Mouse (Mus musculus) mouse trophoblast stem cell (cell line): ENCODE results near the gene Cacna1e.

Experiments used
- in situ Hi-C, 2 experiments: fragments of 300-500 bp; cut with MseI, MboI; formaldehyde crosslinking; loops; 2 replicates in 1 of 2; 3 replicates in 1 of 2; pipeline ENCODE4 v1.15.1; 2025

The Cacna1e gene

GRCm38 (mm10) chr1:154839272-154839671 is 45.0 kb downstream of the Cacna1e start:
- in situ Hi-C loops, result no loop called here

DNA sequence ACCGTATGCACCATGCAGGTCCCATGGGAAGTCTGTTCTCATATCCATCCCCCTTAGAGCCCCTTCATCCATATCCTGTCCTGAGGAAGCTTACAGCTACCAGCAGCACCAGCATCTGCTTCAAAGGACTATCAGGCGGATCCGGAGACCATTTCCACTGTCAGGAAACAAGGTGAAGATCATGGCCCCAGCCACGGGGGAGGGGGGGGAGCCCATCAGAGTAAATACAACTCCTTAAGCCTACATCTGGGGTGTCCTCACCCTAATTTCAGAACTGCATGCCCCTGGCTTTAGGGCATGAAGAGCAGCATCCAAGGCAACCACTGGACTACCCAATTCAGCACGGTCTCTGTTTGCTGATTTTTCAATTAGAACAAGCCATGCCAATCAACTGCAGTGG is 47.8 kb downstream of the Cacna1e start:
- in situ Hi-C loops, result no loop called here

- in situ Hi-C loops, result no loop called here
These were observed 52.1 kb downstream of the Cacna1e start for GRCm38 (mm10) chr1:154832168-154832539.

DNA sequence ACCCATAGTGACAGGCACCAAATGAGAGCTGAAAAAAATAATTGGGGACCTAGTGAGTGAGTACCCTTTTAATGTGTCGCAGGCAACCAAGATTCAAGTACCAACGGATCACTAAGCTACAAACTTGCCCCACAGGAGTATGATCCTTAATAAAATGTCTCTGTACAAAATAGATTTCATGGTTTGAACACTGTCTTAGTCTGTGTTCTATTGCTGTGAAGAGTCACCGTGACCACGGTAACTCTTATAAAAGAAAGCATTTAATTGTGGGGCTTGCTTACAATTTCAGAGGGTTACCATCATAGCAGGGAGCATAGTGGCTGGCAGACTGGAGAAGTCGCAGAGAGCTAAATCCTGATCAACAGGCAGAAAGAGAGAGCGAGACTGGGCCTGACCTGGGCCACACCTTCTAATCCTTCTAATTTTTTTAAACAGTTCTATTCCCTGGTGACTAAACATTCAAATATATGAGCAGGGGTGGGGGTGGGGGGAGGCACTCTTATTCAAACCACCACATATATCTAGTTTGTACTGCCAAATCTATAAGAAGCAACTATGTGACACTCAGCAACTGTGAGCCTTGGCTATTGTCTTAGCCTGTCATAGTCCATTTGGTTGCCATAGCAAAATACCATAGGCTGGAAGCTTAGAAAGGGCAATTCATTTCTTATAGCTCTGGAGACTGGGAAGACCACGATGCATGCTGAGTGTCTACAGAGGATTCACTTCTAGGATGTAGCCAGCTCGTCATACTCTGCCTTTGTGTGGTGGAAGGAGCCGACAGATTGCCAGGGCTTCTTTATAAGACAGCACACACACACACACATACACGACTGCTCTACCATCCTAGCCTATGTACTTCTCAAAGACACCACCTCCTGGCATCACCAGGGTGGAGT is 52.8 kb downstream of the Cacna1e start:
- in situ Hi-C loops, result no loop called here

DNA sequence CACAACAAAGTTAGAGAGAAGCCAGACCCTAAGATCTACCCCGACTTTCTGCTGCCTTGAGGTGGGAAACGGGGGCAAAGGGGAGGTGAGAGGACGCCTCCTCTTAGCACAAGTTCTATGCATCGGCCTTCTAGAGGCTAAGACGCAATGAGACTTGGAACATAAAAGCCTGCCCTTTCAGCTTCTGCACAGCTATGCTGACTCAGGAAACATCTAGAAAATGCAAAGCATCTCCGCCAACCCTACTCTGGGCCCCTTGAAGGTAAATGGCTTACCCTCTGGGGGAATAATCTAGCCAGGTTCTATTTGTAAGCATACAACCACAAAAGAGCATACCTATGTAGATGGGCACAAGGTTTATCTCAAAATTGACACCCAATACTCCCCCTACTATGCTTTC is 54.2 kb downstream of the Cacna1e start:
- in situ Hi-C loops, result no loop called here

DNA sequence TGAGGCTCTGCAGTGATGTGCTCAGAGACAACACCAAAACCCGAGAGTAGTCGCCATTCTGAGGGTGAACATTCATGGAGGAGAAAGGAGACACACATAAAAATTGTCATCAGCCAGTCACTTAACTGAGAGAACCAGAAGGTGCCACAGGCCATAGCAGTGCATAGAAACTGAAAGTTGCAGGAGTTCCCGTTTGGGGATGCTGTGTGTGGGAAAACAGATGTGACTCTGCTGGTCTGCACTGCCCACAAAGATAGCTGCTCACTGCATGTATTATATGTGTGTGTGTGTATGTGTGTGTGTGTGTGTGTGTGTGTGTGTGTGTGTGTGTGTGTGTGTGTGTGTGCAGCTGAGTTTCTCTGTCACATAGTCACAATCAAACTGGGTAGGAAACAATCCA is 61.2 kb downstream of the Cacna1e start:
- in situ Hi-C loops, result no loop called here

DNA sequence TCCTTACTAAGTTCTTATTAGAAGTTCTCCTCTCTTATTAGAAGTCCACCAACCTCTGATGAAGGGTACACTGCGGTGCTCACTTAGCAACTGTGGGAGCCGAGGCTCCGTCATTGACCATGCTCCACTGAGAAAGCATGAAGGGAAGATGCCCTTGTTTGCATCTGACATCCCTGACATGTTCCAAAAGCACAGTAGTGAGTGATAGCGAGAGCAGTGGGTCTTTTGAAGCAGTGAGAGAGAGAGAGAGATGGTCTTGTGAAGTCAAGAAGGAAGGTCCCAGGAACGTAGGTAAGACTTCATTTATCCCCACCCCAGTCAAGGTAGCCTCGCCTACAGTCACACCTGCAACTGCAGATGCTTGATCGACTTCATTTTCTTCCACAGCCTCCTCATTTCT is 63.9 kb downstream of the Cacna1e start:
- in situ Hi-C loops, result no loop called here

DNA sequence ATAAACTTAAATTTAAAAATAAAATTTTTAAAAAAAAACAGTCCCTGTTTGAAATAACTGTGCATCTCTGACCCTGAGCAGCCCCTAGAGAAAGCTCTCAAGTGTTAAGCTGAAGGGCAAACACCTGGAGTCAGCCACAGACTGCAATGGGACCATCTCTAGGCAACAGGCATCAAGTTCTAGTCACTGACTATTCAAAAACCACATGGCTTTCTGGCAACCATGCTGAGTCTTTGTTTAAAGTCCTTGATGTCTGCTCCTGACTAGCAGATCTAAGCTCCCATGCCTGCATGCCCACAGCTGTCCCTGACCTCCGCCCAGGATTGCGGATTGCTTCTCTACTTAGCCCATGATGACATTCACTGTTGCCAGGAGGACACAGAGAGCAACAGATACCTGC is 64.3 kb downstream of the Cacna1e start:
- in situ Hi-C loops, result no loop called here

- in situ Hi-C loops, result no loop called here
These were observed 65.6 kb downstream of the Cacna1e start for GRCm38 (mm10) chr1:154818742-154819141.

GRCm38 (mm10) chr1:154816836-154817235 is 67.5 kb downstream of the Cacna1e start:
- in situ Hi-C loops, result no loop called here

GRCm38 (mm10) chr1:154816267-154816666 is 68.0 kb downstream of the Cacna1e start:
- in situ Hi-C loops, result no loop called here

DNA sequence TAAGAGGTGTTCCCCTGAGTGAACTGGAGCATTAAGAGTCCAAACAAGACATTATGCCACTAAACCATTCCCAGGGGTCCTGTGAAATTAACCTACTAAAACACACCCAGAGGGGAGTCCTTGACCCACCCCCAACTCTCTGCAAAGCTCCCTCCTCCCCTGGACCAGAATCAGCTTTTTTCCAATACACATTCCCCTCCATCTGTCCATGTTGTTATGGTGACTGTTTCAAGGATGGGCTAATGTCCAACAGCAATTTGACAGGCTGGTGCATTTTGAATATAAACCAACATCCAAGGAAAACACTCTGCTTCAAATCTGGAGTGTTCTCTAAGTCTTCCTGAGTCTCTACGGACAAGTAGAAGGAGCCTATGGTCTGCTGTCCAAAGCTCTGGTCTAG is 78.6 kb downstream of the Cacna1e start:
- in situ Hi-C loops, result no loop called here

- in situ Hi-C loops, result no loop called here
These were observed 79.3 kb downstream of the Cacna1e start for GRCm38 (mm10) chr1:154805038-154805437.

DNA sequence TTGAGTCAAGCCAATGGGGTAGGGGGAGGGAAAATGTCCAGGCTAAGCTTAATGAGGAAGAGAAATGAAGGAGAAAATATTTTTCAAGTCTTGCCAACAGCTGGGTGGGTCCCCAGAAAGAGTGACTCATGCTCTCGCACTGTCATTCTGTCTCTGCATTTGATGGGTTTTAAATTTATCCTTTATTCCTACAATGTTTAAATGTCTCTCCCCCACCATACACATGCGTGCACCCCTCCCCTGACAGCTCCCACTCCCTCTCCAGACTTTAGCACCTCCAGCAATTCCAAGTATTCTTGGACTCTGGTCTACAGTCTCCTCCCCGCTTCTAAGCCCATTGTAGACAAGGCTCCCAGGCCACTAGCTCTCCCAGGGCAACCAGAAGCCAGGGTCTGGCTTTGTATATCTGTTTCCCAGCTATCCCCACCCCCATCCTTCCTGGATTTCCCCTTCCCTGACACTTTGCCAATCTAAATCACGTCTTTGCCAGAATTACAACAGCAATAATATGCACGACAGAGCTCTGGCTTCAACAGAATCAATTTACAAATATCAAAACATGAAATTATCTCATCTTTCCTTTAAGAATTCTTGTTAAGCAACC is 81.9 kb downstream of the Cacna1e start:
- in situ Hi-C loops, result no loop called here

DNA sequence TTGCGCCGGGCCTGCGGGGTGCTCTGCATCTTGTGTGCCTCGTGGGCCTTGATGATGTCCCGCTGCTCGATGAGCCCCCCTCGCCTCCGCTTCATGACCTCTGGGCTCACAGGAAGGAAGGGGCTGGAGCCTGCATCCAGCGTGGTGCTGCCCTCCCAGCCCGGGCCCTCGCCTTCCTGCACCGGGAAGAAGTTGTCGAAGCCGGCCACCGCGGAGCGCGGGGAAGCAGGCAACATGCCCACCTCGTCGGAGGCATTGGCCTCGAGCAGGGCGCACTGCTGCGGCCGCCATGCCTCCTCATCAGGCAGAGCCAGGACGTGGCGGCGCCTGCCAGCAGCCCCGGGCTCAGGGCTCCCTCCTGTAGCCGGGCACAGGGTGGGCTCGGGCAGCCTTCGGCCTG is 85.0 kb downstream of the Cacna1e start:
- in situ Hi-C loops, result loop anchor here in 1 of 2 experiments (25.0 kb wide), 1 partner anchor 413 kb away; no protein-coding TSS in a partner anchor

GRCm38 (mm10) chr1:154798771-154799170 is 85.5 kb downstream of the Cacna1e start:
- in situ Hi-C loops, result loop anchor here in 1 of 2 experiments (25.0 kb wide), 1 partner anchor 414 kb away; no protein-coding TSS in a partner anchor

GRCm38 (mm10) chr1:154796685-154797084 is 87.6 kb downstream of the Cacna1e start:
- in situ Hi-C loops, result loop anchor here in 1 of 2 experiments (25.0 kb wide), 1 partner anchor 416 kb away; no protein-coding TSS in a partner anchor

DNA sequence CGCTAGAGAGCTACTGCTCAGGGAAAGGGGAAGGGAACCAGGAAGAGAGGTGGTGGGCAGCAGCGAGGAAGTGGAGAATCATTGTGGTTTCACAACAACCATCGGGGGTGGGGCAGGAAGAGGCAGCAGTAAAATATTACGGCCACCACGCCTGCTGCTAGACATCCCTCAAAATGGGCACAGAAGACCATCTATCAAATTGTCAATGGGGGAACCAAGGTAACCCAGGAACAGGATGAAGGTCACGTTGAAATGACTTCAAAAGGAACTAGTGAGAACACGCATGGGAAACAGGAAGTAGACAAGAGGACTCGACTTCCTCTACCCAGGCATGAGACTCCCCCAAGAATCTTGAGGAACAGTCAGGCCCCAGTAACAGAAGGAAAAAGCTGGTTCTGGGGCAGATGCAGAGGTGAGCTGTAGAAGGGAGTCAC is 89.8 kb downstream of the Cacna1e start:
- in situ Hi-C loops, result loop anchor here in 1 of 2 experiments (25.0 kb wide), 1 partner anchor 418 kb away; no protein-coding TSS in a partner anchor

DNA sequence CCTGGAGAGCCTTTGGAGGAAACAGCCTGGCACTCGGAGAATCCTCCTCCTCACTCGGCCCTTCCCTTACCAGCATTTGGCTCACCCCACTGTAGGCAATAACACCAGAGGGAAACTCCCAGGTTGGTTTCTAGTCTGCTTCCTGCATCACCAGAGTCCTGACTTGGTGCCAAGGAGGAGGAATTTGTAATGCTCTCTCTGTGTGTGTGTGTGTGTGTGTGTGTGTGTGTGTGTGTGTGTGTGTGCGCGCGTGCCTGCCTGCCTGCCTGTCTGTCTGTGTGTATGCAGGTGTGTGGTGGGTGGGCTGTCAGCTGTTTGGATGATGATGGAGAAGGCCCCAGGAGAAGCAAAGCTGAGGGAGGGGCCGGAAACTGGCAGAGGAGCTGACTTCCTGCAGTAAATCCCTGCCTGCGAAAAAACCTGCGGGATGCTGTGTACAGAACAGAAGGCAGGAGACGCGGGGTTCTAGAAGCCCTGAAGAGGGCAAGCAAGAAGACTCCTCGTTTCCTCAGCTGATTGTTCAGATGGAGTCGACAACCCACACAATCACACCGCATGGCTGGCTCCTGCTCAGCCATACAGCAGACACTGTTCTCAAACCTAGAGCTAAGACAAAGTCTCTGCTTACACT is 92.6 kb downstream of the Cacna1e start:
- in situ Hi-C loops, result loop anchor here in 1 of 2 experiments (25.0 kb wide), 1 partner anchor 421 kb away; no protein-coding TSS in a partner anchor

GRCm38 (mm10) chr1:154788491-154788890 is 95.8 kb downstream of the Cacna1e start:
- in situ Hi-C loops, result loop anchor here (5.0 to 25.0 kb wide), 3 partner anchors 219 to 426 kb away; no protein-coding TSS in a partner anchor

- in situ Hi-C loops, result loop anchor here (5.0 to 25.0 kb wide), 3 partner anchors 219 to 427 kb away; no protein-coding TSS in a partner anchor
These were observed 96.2 kb downstream of the Cacna1e start for GRCm38 (mm10) chr1:154788069-154788468.

DNA sequence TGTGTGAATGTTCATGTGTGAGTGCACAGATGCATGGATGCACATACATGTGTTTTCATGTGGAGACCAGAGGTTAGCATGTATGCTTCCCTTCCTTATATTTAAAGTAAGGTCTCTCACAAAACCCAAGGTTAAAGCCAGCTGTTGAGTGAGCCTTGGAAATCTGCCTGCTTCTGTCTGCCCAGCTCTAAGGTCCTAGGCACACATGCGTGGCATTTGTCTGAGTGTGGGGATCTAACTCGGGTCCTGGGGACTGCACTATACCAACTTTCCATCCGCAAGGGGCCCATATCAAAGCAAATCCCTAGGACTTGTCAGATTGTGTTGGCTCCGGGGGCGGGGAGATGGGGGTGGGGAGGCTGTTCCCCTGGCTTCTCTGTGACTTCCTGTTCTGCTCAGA is 96.9 kb downstream of the Cacna1e start:
- in situ Hi-C loops, result loop anchor here (5.0 to 25.0 kb wide), 3 partner anchors 220 to 427 kb away; no protein-coding TSS in a partner anchor
